Mouse (Mus musculus) spleen, postnatal 36 days (tissue): ENCODE data around the gene Tusc2.

Experiments used
- DNase-seq, 2 experiments: peaks; one replicate each; pipeline ENCODE4 v3.0.0; 2022; ENCODE audit warnings: low spot score in 2 of 2, mixed read lengths in 1 of 2

The Tusc2 gene

DNA sequence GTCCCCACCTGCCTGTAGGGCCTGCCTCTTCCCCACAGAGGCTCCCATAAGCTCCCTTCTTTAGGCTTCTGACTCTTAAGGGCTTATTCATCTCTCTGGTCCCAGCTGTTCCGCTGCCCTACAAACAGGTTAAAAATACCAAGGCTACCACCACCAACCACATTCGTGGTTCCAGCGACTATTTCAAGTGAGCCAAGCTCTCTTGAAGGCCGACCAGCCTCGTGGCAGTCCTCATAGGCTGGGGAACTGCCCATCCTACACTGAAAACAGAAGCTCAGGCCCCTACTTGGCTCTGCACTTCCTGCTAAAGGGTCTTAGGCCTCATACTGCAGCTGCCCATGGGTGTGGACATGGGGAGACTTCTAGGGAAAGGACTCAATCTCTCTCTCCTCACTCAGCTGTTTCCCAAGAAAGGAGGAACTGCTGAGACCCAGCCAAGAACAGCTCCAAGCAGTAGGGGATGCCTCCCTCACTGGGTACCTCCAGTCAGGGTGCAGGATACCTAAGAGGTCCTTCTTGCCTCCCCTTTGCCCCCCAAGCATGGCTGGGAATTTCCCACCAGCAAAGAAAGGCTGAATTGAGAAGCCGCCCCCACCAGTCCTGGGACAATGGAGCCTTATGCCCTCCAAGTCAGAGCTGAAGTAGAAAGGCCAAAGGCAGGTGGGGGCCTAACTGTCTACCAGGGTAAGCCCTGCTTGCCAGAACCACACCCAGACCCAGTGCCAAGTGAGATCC is 48.6 kb downstream of the Tusc2 start:
- no peak for DNase-seq

DNA sequence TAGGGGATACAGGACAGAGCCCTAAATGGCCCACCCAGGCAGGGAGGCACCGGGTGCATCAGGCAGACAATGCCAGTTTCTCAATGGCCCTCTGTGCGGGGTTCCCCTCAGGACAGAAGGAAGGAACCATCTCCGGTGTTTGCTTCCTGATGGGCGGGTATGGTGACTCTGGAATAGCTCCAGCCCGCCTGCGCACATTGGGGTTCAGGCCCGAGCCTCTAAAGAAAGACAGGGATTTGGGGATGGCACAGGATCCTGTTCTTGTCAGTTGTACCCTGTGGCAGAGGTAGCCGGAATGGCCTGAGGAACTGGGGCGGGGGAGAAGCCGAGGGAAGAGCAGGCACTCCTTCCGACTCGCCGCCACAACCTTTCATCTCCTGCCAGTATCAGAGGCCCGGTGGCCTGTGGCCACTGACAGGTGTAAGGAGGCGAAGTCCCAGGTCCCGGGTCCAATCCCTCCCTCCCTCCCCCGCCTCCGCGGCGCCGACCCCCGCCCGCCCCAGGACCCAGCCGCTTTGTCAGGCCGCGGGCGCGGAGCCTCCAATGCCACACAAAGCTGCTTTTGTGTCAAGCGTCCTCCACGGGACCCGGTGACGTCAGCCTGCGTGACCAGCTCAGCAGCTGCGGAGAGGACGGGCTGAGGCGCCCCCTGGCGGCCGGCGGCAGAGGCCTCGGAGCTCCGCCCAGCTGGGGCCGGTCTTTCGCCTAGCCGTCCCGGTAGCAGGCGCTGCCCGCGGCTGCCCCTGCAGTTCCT is 49.3 kb downstream of the Tusc2 start:
- peak; percentile 95 for DNase-seq

DNA sequence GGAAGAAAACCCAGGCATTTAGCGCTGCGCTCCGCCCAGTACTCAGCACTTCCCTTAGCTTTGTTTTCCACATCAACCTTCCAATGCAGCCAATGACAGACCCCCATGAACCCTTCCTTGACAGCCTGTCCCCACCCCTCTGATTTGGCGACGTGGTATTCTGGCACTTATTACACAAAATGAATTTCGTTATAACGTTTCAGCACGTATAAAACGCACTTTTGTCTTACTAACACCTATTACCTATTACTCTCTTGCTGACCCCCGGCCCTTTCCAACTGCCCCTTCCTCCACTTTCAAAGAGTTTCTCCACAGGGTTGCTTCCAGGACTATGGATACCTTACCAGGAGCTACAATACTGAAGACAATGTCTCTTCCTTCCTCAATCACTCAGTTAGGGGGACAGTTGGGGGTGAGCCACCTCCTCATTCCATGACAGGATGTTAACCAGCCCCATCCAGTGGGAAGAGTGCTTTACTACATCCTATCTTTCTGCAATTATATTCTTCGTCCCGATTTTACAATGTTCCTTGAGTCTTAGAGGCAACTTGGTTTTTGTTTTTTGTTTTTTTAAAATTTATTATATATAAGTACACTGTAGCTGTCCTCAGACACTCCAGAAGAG is 50.0 kb downstream of the Tusc2 start:
- no peak for DNase-seq

GRCm38 (mm10) chr9:107615035-107615434 is 52.0 kb downstream of the Tusc2 start:
- DNase-seq = no peak
